Mouse (Mus musculus) subcutaneous adipose tissue, adult 2 months (tissue): ENCODE measurements around the gene Golga1. TPM values are rescaled to one million over a fixed set of nuclear protein-coding genes. Genes with fewer than 3 reads are reported as not detected.

Source experiments
- polyA plus RNA-seq: library from polyadenylated mRNA; depleted of rRNA; stranded (reverse); fragments of >200 nt; gene quantifications from 2 replicates; pipeline ENCODE4 v1.2.3, GENCODE M21; 2012; ENCODE audit warnings: low replicate concordance; rRNA removed

Gene Golga1
- polyA plus RNA-seq: 14.6 and 18.6 TPM in 2 replicates

GRCm38 (mm10) chr2:39065400-39065987 is at the start of gene Golga1:
Gene Golga1, minus strand, starts transcription at chr2:39065541.

GRCm38 (mm10) chr2:39005574-39006079 is 59.7 kb downstream of the Golga1 start, which contains the start of gene Rpl35:
Gene Rpl35, minus strand, starts transcription at chr2:39005624.

GRCm38 (mm10) chr2:39004880-39005435 is 60.4 kb downstream of the Golga1 start, which contains the start of gene Arpc5l:
Gene Arpc5l, plus strand, starts transcription at chr2:39005348.

GRCm38 (mm10) chr2:38997386-38998374 is 67.7 kb downstream of the Golga1 start, which contains the start of gene Wdr38:
Gene Wdr38, plus strand, starts transcription at chr2:38997476.

Other genes starting within 250 kb of the Golga1 start
- gene Nr6a1, start 137.9 kb downstream of the Golga1 start, polyA plus RNA-seq: 1.7 and 9.2 TPM in 2 replicates
- 5.6 and 16.4 TPM in 2 replicates for gene Olfml2a, start 133.6 kb downstream of the Golga1 start, polyA plus RNA-seq
- 0.40 and 0.77 TPM in 2 replicates for gene Wdr38, start 68.1 kb downstream of the Golga1 start, polyA plus RNA-seq
- gene Arpc5l, start 60.2 kb downstream of the Golga1 start, polyA plus RNA-seq: 29.7 and 32.7 TPM in 2 replicates
- 122 and 264 TPM in 2 replicates for gene Rpl35, start 59.9 kb downstream of the Golga1 start, polyA plus RNA-seq
- gene Scai, start 125.2 kb upstream of the Golga1 start, polyA plus RNA-seq: 1.3 and 4.0 TPM in 2 replicates
- 26.6 and 29.4 TPM in 2 replicates for gene Ppp6c, start 160.9 kb upstream of the Golga1 start, polyA plus RNA-seq